Mouse (Mus musculus): Measurements from ENCODE around the gene Pir.

DNA sequence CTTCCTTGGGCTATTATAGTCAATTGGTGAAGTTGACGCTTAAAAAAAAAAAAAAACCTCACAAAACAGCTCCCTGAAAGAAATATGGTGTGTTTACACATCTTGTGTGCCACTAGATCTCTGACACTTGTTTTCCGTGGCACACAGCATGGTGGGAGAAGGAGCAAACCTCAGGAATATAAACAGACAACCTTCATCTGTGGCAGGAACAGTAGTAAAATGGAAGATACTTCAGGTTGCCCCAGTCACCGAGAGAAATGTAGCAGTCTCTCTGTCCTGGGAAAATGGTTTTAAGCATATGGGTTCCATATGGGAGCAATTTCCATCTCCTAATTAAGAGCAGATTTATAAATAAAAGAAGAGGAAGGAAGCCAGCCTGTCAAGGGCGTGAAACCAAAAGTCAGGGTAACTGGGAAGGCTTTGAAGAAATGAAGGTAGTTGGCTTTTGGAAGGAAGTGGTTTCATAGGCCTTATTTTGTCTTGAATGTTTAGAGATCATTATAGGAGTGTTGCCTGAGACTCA is 54.3 kb downstream of the Pir start:
- TF ChIP-seq CTCF (IDR thresholded peaks at IDR 0.05; ENCODE audit: extremely low read depth, insufficient read depth, low read length) (no peak), POLR2A (IDR thresholded peaks at IDR 0.05; ENCODE audit: extremely low read depth, insufficient read depth, low read length) (no peak)
